Mouse (Mus musculus) monocyte, adult 5-6 weeks (primary cell): ENCODE measurements around the gene Smpdl3b. TPM values are rescaled to one million over a fixed set of nuclear protein-coding genes. Genes with fewer than 3 reads are reported as not detected.
"Not testable (repeated sequence)": the region's sequence is repeated elsewhere in the genome, so short reads cannot be mapped to it uniquely, and the experiment has no call there.

Experiments used
- ATAC-seq: fragments of 153-309, 156-312 bp; replicated peaks from 2 replicates; pipeline ENCODE4 v1.8.0; 2017; ENCODE audit warnings: mild to moderate bottlenecking; ENCODE audit not compliant: low TSS enrichment, insufficient number of reproducible peaks, severe bottlenecking, poor library complexity, low FRiP score
- total RNA-seq: library from RNA; stranded (forward); fragments of 200-1000, 200-491, 200-594 nt; gene quantifications from 3 replicates; pipeline ENCODE4 v1.2.3, GENCODE M21; 2017

Gene Smpdl3b
- 108 to 191 TPM (median 160 TPM) in 3 replicates for total RNA-seq

DNA sequence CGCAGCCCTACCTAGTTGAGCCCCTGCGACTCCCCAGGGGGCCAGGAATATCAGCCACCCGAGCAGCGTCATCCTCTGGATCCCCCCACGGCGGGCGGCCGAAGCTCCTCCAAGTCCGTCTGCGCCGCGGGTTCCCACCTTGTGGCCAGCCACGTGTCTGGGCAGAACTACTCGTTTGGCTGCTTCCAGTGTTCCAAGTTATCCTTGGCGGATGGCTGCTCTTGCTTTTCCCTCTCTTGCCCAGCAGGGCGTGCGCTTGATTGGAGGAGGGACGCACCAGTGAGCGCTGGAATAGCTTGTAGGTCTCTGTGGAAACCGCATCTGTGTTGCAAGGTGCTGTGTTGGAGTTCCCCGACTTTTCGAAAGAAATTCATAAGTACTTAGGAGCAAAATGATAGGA, at the start of gene Smpdl3b:
Gene Smpdl3b (minus strand): TSS at position 279 of the 400 bp plus-strand sequence.
- peak; percentile 86 for ATAC-seq

DNA sequence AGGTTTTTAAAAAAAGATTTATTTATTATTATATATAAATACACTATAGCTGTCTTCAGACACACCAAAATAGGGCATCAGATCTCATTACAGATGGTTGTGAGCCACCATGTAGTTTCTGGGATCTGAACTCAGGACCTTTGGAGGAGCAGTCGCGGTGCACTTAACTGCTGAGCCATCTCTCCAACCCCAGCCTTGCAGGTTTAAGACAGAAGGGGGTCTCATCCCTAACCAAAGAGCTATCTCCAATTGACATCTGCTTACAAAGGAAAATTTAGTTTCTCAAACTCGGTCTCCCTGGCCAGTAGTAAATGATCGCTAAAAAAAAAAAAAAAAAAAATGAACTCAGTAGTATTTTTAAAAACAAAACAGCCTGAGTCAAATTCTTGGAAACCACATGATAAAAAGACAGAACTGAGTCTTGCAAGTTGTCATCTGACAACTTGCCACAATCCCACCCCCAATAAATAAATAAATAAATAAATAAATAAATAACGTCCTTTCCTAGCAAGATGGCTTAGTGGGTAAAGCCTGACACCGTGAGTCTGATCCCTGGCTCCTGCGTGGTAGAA, 49.7 kb upstream of the Smpdl3b start:
- no peak for ATAC-seq

DNA sequence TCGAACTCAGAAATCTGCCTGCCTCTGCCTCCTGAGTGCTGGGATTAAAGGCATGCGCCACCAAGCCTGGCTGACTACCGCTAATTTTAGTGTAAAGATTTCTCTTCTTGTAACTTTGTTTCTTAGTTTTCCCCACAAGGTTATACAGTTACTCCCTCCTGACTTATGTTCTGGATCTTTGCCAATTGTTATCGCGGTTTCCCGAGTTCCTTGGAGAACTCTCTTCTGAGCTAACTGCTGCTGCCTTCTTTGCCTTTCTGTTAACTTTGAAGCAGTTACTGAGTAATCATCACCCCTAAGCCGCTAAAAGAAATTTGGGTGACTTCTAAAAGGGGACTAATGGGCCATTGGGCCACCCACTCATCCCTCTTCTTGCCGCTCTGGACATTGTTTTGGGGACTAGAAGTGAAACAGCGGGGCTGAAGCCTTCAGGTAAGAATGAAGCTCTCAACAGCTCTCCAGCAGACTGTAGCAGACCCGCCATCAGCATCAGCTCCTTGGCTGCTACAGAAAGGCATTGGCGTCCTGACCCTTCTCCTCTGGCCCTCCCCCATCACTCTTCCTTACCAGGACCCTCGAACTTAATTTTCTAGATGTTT, 48.6 kb upstream of the Smpdl3b start:
- no peak for ATAC-seq

- no peak for ATAC-seq
These were observed 48.1 kb upstream of the Smpdl3b start for GRCm38 (mm10) chr4:132805146-132805545.

DNA sequence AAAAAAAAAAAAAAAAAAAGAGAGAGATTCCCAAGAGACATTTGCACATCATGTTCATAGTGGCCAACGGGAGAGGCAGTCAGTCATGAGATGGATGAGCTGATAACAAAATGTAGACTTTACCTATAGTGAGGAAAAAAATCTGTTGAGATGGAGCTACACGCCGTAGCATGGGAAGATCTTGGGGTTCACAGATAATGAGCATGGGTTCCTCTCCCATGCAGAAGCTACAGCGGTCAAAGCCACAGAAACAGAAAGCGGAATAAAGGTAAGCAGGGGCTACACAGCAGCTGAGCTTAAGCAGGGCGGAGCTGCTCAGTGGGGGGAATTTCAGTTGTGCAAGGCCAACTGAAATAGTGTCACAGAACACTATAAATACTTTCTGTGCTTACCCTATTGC, 47.3 kb upstream of the Smpdl3b start:
- peak; percentile 72 for ATAC-seq

DNA sequence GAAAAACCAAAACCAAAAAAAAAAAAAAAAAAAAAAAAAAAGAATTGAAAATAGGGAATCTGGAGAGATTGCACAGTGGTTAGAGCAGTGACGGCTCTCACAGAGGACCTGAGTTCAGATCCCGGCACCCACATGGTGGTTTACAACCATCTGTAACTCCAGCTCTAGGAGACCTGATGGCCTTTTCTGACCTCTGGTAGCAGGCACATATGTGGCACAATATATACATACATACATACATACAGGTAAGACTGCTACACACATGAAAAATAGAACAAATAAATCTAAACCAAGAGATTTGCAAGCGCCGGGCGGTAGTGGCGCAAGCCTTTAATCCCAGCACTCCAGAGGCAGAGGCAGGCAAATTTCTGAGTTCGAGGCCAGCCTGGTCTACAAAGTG, 46.8 kb upstream of the Smpdl3b start:
- ATAC-seq: no peak

GRCm38 (mm10) chr4:132803212-132803611, 46.2 kb upstream of the Smpdl3b start:
- ATAC-seq: no peak

DNA sequence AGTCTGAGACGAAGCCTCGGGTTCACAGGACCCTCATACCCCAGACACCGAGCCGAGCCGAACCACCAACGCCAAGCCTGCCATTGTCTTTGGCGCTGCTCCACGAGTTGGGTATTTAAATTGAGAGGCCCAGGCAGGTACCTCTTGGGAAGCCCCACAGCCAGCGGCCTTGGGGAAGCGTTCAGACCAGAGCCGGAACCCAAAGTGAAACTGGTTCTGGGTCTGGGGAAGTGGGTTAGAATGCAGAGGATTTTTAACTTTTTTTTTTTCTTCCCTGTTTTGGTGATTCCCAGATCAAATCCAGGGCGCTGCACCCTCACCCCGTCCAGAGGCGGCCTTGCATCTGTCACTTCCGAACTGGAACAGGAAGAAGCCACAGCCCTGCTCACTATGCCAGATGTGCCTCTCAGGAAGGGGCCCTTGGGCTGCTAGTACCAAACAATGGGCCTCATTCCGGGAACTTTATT, 45.2 kb upstream of the Smpdl3b start:
- peak; percentile 42 for ATAC-seq

DNA sequence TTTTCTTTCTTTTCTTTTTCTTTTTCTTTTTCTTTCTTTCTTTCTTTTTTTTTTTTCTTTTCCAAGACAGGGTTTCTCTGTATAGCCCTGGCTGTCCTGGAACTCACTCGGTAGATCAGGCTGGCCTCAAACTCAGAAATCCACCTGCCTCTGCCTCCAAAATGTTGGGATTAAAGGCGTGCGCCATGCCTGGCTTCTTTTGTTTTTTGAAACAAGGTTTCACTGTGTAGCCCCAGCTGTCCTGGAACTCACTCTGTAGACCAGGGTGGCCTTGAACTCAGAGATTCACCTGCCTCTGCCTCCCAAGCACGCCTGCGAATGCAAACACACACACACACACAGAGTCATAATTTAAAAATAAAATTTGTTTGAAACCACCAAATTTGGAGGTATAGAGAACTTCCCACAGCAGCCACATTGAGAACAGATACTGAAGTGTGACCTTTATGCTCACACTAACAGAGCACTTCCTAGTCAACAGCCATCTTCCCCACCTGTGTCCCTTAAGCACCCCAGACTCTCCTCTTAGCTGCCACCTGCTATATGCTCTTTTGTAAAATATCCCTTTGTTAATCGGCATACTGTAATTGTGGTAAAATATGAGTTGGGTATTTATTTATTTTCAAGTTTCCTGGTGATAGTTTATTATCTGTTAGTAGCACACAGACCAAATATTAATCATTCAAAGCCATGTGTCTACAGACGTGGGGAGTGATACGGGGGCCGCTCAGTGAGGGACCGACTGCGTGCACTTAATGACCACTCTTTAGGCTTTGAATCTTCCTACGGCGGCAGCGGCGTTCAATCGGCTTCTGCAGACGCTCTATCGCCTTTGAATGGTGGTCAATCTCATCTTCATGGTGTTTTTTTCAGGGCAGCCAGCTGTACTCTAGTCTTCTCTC, 44.4 kb upstream of the Smpdl3b start:
- ATAC-seq: peak; percentile 24

DNA sequence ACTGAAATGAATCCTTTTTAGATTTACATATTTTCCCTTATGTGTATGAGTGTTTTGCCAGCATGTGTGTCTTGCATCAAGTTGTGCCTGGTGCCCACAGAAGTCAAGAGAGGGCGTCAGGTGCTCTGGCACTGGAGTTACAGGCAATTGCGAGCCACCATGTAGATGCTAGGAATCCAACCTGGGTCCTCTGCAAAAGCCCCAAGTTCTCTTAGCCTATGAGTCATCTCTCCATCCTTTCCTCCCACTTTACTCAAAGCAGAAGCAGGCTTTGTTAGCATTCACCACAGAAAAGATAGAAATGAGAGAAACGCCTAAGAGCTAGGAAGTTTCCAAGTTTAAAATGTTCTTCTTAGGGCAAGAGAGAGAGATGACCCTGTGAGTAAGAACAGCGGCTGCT, 42.8 kb upstream of the Smpdl3b start:
- no peak; the same call in 1 of the 2 replicates for ATAC-seq

- not testable (repeated sequence) for ATAC-seq
These were observed 41.6 kb upstream of the Smpdl3b start for GRCm38 (mm10) chr4:132798666-132799065.

DNA sequence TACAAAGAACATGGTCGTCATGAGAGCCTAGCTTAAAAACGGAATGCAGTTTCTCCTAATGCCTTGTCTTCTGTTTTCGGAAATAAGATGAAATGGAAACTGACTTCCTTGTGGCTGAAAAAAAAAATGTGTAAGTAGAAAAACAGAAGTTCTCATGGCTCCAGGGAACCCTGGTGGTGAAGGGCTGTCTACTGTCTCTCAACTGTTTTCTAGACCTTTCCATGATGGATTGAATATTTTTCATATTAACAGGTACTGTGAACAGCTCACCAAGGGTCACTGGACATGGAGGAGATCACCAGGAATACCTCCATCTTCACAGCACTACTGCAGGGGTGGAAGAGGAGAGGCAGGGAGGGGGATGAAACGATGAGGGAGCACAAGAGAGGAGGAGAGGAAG, 41.0 kb upstream of the Smpdl3b start:
- no peak for ATAC-seq

GRCm38 (mm10) chr4:132797461-132797860, 40.4 kb upstream of the Smpdl3b start:
- no peak for ATAC-seq

DNA sequence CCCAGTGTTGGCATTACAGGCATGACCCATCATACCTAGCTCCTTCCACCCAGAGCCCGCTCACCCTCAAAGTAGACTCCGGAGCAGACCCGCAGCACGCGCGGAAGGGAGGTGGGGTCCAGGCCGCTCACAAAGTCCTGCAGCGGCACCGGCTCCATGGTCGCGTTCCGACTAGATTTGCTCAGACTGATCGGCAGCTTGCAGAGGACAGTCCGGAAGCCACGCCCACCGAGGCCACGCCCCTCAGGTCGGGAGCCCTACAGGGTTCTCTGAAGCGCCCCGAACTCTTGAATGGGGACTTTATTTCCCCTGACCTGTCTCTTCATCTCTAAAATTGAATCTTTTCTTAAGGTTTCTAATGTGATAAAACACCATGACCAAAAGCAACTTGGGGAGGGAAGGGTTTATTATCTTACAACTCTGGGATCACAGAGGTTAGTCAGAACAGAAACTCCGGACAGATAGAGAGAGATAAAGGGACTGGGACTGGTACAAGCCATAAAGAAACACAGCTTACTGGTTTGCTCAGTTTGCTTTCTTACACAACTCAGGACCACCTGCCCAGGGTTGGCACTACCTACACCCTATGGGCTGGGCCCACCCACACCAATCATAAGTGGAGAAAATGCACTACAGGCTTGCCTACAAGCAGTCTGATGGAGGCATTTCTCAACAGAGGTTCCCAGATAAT, 39.3 kb upstream of the Smpdl3b start, which contains the start of gene Themis2:
Gene Themis2 (minus strand): TSS at position 192 of the 691 bp plus-strand sequence.
- peak; percentile 52 for ATAC-seq

GRCm38 (mm10) chr4:132795171-132795570, 38.1 kb upstream of the Smpdl3b start:
- ATAC-seq: peak; percentile 32

- ATAC-seq: peak; percentile 80
These were observed 37.7 kb upstream of the Smpdl3b start for GRCm38 (mm10) chr4:132794760-132795159.

DNA sequence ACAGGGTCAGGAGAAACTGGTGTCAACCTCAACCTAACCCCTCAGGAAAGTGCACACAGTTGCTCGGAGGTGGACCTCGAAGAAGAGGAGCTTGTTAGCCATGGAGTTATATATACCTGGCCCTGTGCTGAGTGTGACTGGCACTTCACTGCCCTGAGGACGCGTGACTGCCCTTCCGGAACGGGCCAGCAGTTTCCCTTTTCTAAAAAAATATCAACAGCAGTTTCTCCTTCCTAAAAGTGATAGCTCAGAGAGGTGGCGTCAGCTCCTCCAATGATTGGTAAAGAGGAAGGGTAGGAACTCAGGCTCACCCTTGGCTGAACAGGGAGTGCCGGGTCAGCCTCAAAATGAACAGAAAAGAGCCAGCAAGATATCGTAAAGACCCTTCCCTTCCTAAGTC, 37.0 kb upstream of the Smpdl3b start:
- peak; percentile 51 for ATAC-seq

- ATAC-seq: not testable (repeated sequence)
These were observed 36.4 kb upstream of the Smpdl3b start for GRCm38 (mm10) chr4:132793322-132794004.
